Mouse (Mus musculus): ENCODE measurements around the gene Eif2b3.

Gene Eif2b3

GRCm38 (mm10) chr4:117053956-117054355 is 34.8 kb downstream of the Eif2b3 start:
- ChIA-PET CTCF (interaction anchor here in 1 of 4 experiments (1.2 kb wide), 1 partner anchor 67 kb away, joined by 3 read pairs; no protein-coding TSS in a partner anchor), POLR2A (interaction anchor here in 1 of 4 experiments (0.6 to 1.2 kb wide), 3 partner anchors 33 to 497 kb away, joined by 3 to 4 read pairs (median 3); partner anchors contain the start of genes Gpbp1l1 and Ptch2)

- ChIA-PET CTCF (interaction anchor here in 3 of 4 experiments (0.6 to 1.2 kb wide), 6 partner anchors 9 to 214 kb away, joined by 3 to 7 read pairs (median 3); partner anchors contain the start of gene Kif2c (in 1 of the 3)), POLR2A (interaction anchor here (0.6 to 2.0 kb wide), 39 partner anchors 11 to 440 kb away, joined by 3 to 9 read pairs (median 3); partner anchors contain the start of genes Ptch2 (in 3 of the 4), Plk3 (in 2 of the 4), Hectd3 (in 1 of the 4) and Kif2c (in 1 of the 4))
These were observed 36.9 kb downstream of the Eif2b3 start for GRCm38 (mm10) chr4:117056102-117056501.

GRCm38 (mm10) chr4:117056514-117056913 is 37.3 kb downstream of the Eif2b3 start:
- POLR2A ChIA-PET, result interaction anchor here (0.6 to 2.0 kb wide), 36 partner anchors 11 to 440 kb away, joined by 3 to 9 read pairs (median 3); partner anchors contain the start of genes Ptch2 (in 3 of the 4), Plk3 (in 2 of the 4), Hectd3 (in 1 of the 4) and Kif2c (in 1 of the 4)
- CTCF ChIA-PET, result interaction anchor here in 3 of 4 experiments (0.5 to 1.2 kb wide), 7 partner anchors 10 to 214 kb away, joined by 3 to 7 read pairs (median 3); partner anchors contain the start of gene Kif2c (in 1 of the 3)

- CTCF ChIA-PET, result interaction anchor here in 1 of 4 experiments (0.6 kb wide), 1 partner anchor 271 kb away, joined by 3 read pairs; no protein-coding TSS in a partner anchor
- POLR2A ChIA-PET, result interaction anchor here in 2 of 4 experiments (0.6 to 1.0 kb wide), 3 partner anchors 9 to 374 kb away, joined by 3 read pairs; no protein-coding TSS in a partner anchor
These were observed 39.3 kb downstream of the Eif2b3 start for GRCm38 (mm10) chr4:117058512-117058911.

GRCm38 (mm10) chr4:117062700-117063390 is 43.6 kb downstream of the Eif2b3 start:
- ChIA-PET CTCF (interaction anchor here in 3 of 4 experiments (0.6 to 1.3 kb wide), 4 partner anchors 14 to 953 kb away, joined by 3 to 12 read pairs (median 3); no protein-coding TSS in a partner anchor), POLR2A (interaction anchor here (0.6 to 1.7 kb wide), 14 partner anchors 9 to 139 kb away, joined by 3 to 17 read pairs (median 3); partner anchors contain the start of genes Btbd19 (in 1 of the 4) and Plk3 (in 1 of the 4))

GRCm38 (mm10) chr4:117068035-117068434 is 48.8 kb downstream of the Eif2b3 start:
- ChIA-PET CTCF (no interaction called here), POLR2A (interaction anchor here in 1 of 4 experiments (0.9 to 1.8 kb wide), 4 partner anchors 8 to 82 kb away, joined by 3 to 4 read pairs (median 4); no protein-coding TSS in a partner anchor)

GRCm38 (mm10) chr4:117069647-117070046 is 50.4 kb downstream of the Eif2b3 start:
- POLR2A ChIA-PET, result interaction anchor here in 3 of 4 experiments (0.7 to 1.6 kb wide), 9 partner anchors 11 to 72 kb away, joined by 3 to 5 read pairs (median 3); no protein-coding TSS in a partner anchor
- CTCF ChIA-PET, result interaction anchor here (0.6 to 0.7 kb wide), 4 partner anchors 13 to 254 kb away, joined by 3 to 4 read pairs (median 4); partner anchors contain the start of gene Btbd19 (in 1 of the 4)

- ChIA-PET CTCF (no interaction called here), POLR2A (interaction anchor here in 3 of 4 experiments (0.7 to 1.6 kb wide), 10 partner anchors 10 to 78 kb away, joined by 3 to 5 read pairs (median 3); no protein-coding TSS in a partner anchor)
These were observed 51.4 kb downstream of the Eif2b3 start for GRCm38 (mm10) chr4:117070624-117071023.

GRCm38 (mm10) chr4:117071183-117071582 is 52.0 kb downstream of the Eif2b3 start:
- POLR2A ChIA-PET, result interaction anchor here in 1 of 4 experiments (1.0 to 1.8 kb wide), 3 partner anchors 8 to 78 kb away, joined by 3 to 5 read pairs (median 3); no protein-coding TSS in a partner anchor
- CTCF ChIA-PET, result no interaction called here

GRCm38 (mm10) chr4:117087948-117088640 is 68.9 kb downstream of the Eif2b3 start:
- POLR2A ChIA-PET, result interaction anchor here (0.6 to 2.3 kb wide), 7 partner anchors 8 to 33 kb away, joined by 3 to 7 read pairs (median 4); partner anchors contain the start of gene Ptch2 (in 1 of the 4)
- CTCF ChIA-PET, result interaction anchor here in 1 of 4 experiments (0.6 kb wide), 1 partner anchor 152 kb away, joined by 7 read pairs; no protein-coding TSS in a partner anchor

- ChIA-PET POLR2A (interaction anchor here (0.5 to 1.8 kb wide), 10 partner anchors 11 to 406 kb away, joined by 3 to 5 read pairs (median 4); no protein-coding TSS in a partner anchor), CTCF (interaction anchor here in 2 of 4 experiments (0.5 to 1.2 kb wide), 2 partner anchors 54 to 644 kb away, joined by 3 read pairs; no protein-coding TSS in a partner anchor)
These were observed 71.4 kb downstream of the Eif2b3 start for GRCm38 (mm10) chr4:117090586-117090985.

GRCm38 (mm10) chr4:117094626-117095361 is 75.6 kb downstream of the Eif2b3 start:
- ChIA-PET POLR2A (interaction anchor here in 3 of 4 experiments (1.0 to 3.3 kb wide), 27 partner anchors 9 to 275 kb away, joined by 3 to 43 read pairs (median 6); partner anchors contain the start of genes Hectd3 (in 1 of the 3), Plk3 (in 1 of the 3), Rps8 (in 1 of the 3) and Urod (in 1 of the 3)), CTCF (interaction anchor here in 3 of 4 experiments (0.7 to 2.1 kb wide), 5 partner anchors 26 to 107 kb away, joined by 3 to 16 read pairs (median 9); no protein-coding TSS in a partner anchor)

- ChIA-PET POLR2A (interaction anchor here (0.6 to 3.3 kb wide), 73 partner anchors 8 to 674 kb away, joined by 3 to 43 read pairs (median 4); partner anchors contain the start of genes Plk3 (in 3 of the 4), Btbd19 (in 2 of the 4), Hectd3 (in 2 of the 4) and Rps8 (in 2 of the 4)), CTCF (interaction anchor here (0.6 to 2.1 kb wide), 25 partner anchors 10 to 309 kb away, joined by 3 to 22 read pairs (median 4); partner anchors contain the start of genes Btbd19 (in 1 of the 4), Eif2b3 (in 1 of the 4), Hectd3 (in 1 of the 4) and Urod (in 1 of the 4))
These were observed 76.6 kb downstream of the Eif2b3 start, which contains the start of gene Ptch2 for GRCm38 (mm10) chr4:117095551-117096452. Ptch2 (plus strand) TSS chr4:117096075.

- ChIA-PET CTCF (interaction anchor here (0.5 to 2.1 kb wide), 26 partner anchors 8 to 1037 kb away, joined by 3 to 22 read pairs (median 4); partner anchors contain the start of genes Eif2b3 (in 1 of the 4), Hectd3 (in 1 of the 4) and Urod (in 1 of the 4)), POLR2A (interaction anchor here (0.6 to 3.3 kb wide), 69 partner anchors 8 to 290 kb away, joined by 3 to 43 read pairs (median 4); partner anchors contain the start of genes Plk3 (in 3 of the 4), Btbd19 (in 2 of the 4), Hectd3 (in 2 of the 4) and Rps8 (in 2 of the 4))
These were observed 77.5 kb downstream of the Eif2b3 start for GRCm38 (mm10) chr4:117096666-117097065.
